Mouse (Mus musculus): ENCODE results near the gene Thap3. TPM values are rescaled to one million over a fixed set of nuclear protein-coding genes. Genes with fewer than 3 reads are reported as not detected.
A peak's percentile ranks its signal among the peaks of the same experiment; 100 is the strongest.

Gene Thap3
- polyA plus RNA-seq, 1 experiment from 2014 or later: 56.3 TPM

- H3K9ac ChIP-seq: peak overlapping the region; percentile 97
- H3K27ac ChIP-seq: peak overlapping the region; percentile 91
- ATAC-seq (ENCODE audit: insufficient number of reproducible peaks, insufficient read depth, low FRiP score, low TSS enrichment, low read depth): peak; percentile 45; the same call in 1 of the 2 replicates
- H3K4me1 ChIP-seq: peaks cover 23% of the 10 kb centered on the region
- H3K36me3 ChIP-seq: peaks cover 22% of the 10 kb centered on the region
- H3K27me3 ChIP-seq: no peaks in the 10 kb centered on the region
- H3K9me3 ChIP-seq: no peaks in the 10 kb centered on the region
- H3K4me2 ChIP-seq: peak overlapping the region; percentile 83
- peak overlapping the region; percentile 98 for H3K4me3 ChIP-seq
- WGBS: under 1% methylated on average over 87 of the region's 111 CpGs
Observed at GRCm38 (mm10) chr4:151995371-151996172, 6.8 kb upstream of the Thap3 start.

GRCm38 (mm10) chr4:151994228-151995171 lies 5.7 kb upstream of the Thap3 start:
- Histone ChIP-seq H3K36me3 (peaks cover 32% of the 10 kb centered on the region), H3K9me3 (no peaks in the 10 kb centered on the region), H3K9ac (peak overlapping the region; percentile 97), H3K4me2 (peak overlapping the region; percentile 83), H3K4me3 (peak overlapping the region; percentile 98), H3K27me3 (no peaks in the 10 kb centered on the region), H3K4me1 (peaks cover 29% of the 10 kb centered on the region), H3K27ac (peak overlapping the region; percentile 91)
- under 1% methylated on average over 57 of the region's 61 CpGs for WGBS
- no peak for ATAC-seq (ENCODE audit: insufficient number of reproducible peaks, insufficient read depth, low FRiP score, low TSS enrichment, low read depth)

- Histone ChIP-seq H3K27me3 (no peaks in the 10 kb centered on the region), H3K27ac (no peak overlapping the region), H3K4me2 (peak overlapping the region; percentile 83; the same call in 1 of the 2 replicates), H3K36me3 (peaks cover 35% of the 10 kb centered on the region), H3K4me1 (peaks cover 39% of the 10 kb centered on the region), H3K9me3 (no peaks in the 10 kb centered on the region), H3K4me3 (0 out of 2 replicates have a peak overlapping the region, but pooled peaks have one; percentile 98), H3K9ac (peak overlapping the region; percentile 28; the same call in 1 of the 2 replicates)
- 77% methylated on average over 6 of the region's 6 CpGs for WGBS
- no peak for ATAC-seq (ENCODE audit: insufficient number of reproducible peaks, insufficient read depth, low FRiP score, low TSS enrichment, low read depth)
Observed at GRCm38 (mm10) chr4:151993035-151993434, 4.2 kb upstream of the Thap3 start.

DNA sequence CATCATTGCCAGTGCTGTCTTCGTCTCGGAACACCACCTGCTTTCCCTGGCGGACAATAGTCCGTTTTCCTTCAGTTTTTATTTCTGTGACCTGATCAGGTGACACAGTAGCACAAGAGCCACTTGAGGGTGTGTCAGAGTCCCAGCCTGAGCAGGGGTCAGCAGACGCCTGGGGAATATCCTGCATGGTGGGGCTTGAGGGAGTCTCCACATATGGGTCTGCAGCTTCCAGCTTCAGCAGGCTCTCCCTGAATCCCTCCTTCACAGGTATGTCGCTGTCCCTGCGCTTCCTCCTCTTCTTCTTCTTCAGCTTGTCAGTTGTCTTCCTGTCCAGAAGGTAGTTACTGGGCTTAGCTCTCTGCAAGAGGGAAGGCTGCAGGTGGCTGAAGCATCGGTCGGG lies 3.3 kb upstream of the Thap3 start:
- H3K4me1 ChIP-seq: peaks cover 41% of the 10 kb centered on the region
- no peaks in the 10 kb centered on the region for H3K27me3 ChIP-seq
- no peak overlapping the region for H3K27ac ChIP-seq
- 89% methylated on average over 9 of the region's 9 CpGs for WGBS
- no peaks in the 10 kb centered on the region for H3K9me3 ChIP-seq
- peaks cover 35% of the 10 kb centered on the region for H3K36me3 ChIP-seq
- no peak overlapping the region for H3K4me3 ChIP-seq
- no peak for ATAC-seq (ENCODE audit: insufficient number of reproducible peaks, insufficient read depth, low FRiP score, low TSS enrichment, low read depth)
- H3K9ac ChIP-seq: no peak overlapping the region
- no peak overlapping the region for H3K4me2 ChIP-seq

DNA sequence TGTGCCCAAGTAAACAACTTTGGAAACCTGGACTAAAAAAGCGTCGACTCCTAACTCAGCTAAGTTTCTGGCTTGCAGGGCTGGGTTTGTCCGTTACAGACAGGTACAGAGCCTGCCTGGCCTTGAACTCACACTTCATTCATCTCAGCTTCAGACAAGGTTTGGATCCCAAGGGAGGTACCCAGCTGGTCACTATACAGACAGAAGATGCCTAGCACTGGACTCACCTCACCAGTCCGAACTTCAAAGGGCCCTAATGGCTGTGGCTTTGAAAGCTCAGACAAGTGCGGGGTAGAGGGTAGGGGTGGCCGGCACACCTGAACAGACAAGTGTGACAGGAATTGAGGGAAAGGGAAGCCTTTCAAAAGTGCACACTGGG lies 302 bp upstream of the Thap3 start:
- Histone ChIP-seq H3K9me3 (no peaks in the 10 kb centered on the region), H3K4me3 (peak overlapping the region; percentile 90), H3K9ac (peak overlapping the region; percentile 97), H3K36me3 (peaks cover 51% of the 10 kb centered on the region), H3K27me3 (no peaks in the 10 kb centered on the region), H3K4me2 (peak overlapping the region; percentile 82), H3K27ac (peak overlapping the region; percentile 92), H3K4me1 (peaks cover 56% of the 10 kb centered on the region)
- no peak for ATAC-seq (ENCODE audit: insufficient number of reproducible peaks, insufficient read depth, low FRiP score, low TSS enrichment, low read depth)
- 28% methylated on average over 6 of the region's 6 CpGs for WGBS

GRCm38 (mm10) chr4:151988014-151988341 lies 819 bp downstream of the Thap3 start:
- WGBS: 17% methylated on average over 10 of the region's 10 CpGs
- Histone ChIP-seq H3K9ac (peak overlapping the region; percentile 97), H3K9me3 (no peaks in the 10 kb centered on the region), H3K27me3 (no peaks in the 10 kb centered on the region), H3K36me3 (peaks cover 60% of the 10 kb centered on the region), H3K4me1 (peaks cover 55% of the 10 kb centered on the region), H3K4me2 (peak overlapping the region; percentile 82), H3K4me3 (peak overlapping the region; percentile 90), H3K27ac (peak overlapping the region; percentile 92)
- ATAC-seq (ENCODE audit: insufficient number of reproducible peaks, insufficient read depth, low FRiP score, low TSS enrichment, low read depth): no peak

DNA sequence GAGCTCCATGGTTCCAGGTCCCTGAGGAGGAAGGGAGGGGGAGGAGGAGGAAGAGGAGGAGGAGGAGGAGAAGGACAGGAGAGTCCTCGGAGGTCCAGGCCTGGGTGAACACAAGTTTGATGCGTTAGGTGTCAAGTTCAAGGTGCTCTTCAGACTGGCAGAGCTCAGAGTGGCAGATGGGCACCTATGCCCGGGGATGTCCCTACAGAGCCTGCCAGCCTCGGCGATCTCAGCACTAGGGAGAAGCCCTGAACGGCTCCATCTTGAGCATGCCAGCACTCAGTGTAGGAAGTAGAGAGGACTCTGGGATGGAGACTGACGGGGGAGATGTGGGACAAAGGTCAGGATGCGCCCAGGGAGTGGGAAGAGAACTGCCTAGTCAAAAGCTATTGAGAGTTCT lies 2.1 kb downstream of the Thap3 start:
- WGBS: 71% methylated on average over 8 of the region's 8 CpGs
- peaks cover 59% of the 10 kb centered on the region for H3K36me3 ChIP-seq
- no peak overlapping the region for H3K4me3 ChIP-seq
- H3K4me1 ChIP-seq: peaks cover 57% of the 10 kb centered on the region
- no peak for ATAC-seq (ENCODE audit: insufficient number of reproducible peaks, insufficient read depth, low FRiP score, low TSS enrichment, low read depth)
- H3K27me3 ChIP-seq: no peaks in the 10 kb centered on the region
- H3K9ac ChIP-seq: 0 out of 2 replicates have a peak overlapping the region, but pooled peaks have one; percentile 27
- no peaks in the 10 kb centered on the region for H3K9me3 ChIP-seq
- H3K27ac ChIP-seq: no peak overlapping the region
- H3K4me2 ChIP-seq: no peak overlapping the region

GRCm38 (mm10) chr4:151985886-151986285 lies 2.9 kb downstream of the Thap3 start:
- peaks cover 58% of the 10 kb centered on the region for H3K4me1 ChIP-seq
- no peak for ATAC-seq (ENCODE audit: insufficient number of reproducible peaks, insufficient read depth, low FRiP score, low TSS enrichment, low read depth)
- H3K9me3 ChIP-seq: no peaks in the 10 kb centered on the region
- H3K27me3 ChIP-seq: no peaks in the 10 kb centered on the region
- 40% methylated on average over 10 of the region's 10 CpGs for WGBS
- no peak overlapping the region for H3K27ac ChIP-seq
- H3K36me3 ChIP-seq: peaks cover 55% of the 10 kb centered on the region
- H3K4me2 ChIP-seq: no peak overlapping the region
- H3K9ac ChIP-seq: no peak overlapping the region
- H3K4me3 ChIP-seq: no peak overlapping the region

DNA sequence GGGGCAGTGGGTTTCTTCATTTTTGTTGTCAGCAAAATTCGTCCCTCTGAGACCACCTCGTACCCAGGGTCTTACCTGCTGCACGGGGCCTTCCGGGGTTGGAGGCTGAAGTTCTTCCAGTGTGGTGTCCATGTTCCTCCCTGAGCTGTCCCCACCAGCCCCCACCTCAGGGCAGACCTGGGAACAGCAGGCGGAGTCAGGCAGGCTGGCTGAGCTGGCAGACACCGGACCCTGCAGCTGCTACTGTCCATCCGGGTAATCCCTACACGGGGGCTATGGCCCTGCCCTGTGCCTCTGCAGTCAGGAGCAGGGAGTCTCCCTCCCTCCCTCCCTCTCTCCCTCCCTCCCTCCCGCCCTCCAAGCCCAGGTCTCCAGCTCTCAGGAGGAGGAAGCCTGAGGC lies 5.2 kb downstream of the Thap3 start:
- WGBS: 31% methylated on average over 8 of the region's 9 CpGs
- ATAC-seq (ENCODE audit: insufficient number of reproducible peaks, insufficient read depth, low FRiP score, low TSS enrichment, low read depth): no peak
- H3K27me3 ChIP-seq: no peaks in the 10 kb centered on the region
- H3K27ac ChIP-seq: 0 out of 2 replicates have a peak overlapping the region, but pooled peaks have one; percentile 2
- no peak overlapping the region for H3K9ac ChIP-seq
- H3K4me3 ChIP-seq: no peak overlapping the region
- H3K9me3 ChIP-seq: no peaks in the 10 kb centered on the region
- H3K4me1 ChIP-seq: peaks cover 45% of the 10 kb centered on the region
- peaks cover 60% of the 10 kb centered on the region for H3K36me3 ChIP-seq
- H3K4me2 ChIP-seq: no peak overlapping the region

- Histone ChIP-seq H3K4me1 (peaks cover 42% of the 10 kb centered on the region), H3K27ac (0 out of 2 replicates have a peak overlapping the region, but pooled peaks have one; percentile 2), H3K4me3 (no peak overlapping the region), H3K4me2 (no peak overlapping the region), H3K36me3 (peaks cover 64% of the 10 kb centered on the region), H3K27me3 (no peaks in the 10 kb centered on the region), H3K9ac (no peak overlapping the region), H3K9me3 (no peaks in the 10 kb centered on the region)
- 47% methylated on average over 17 of the region's 17 CpGs for WGBS
- no peak for ATAC-seq (ENCODE audit: insufficient number of reproducible peaks, insufficient read depth, low FRiP score, low TSS enrichment, low read depth)
Observed at GRCm38 (mm10) chr4:151983043-151983442, 5.8 kb downstream of the Thap3 start.

GRCm38 (mm10) chr4:151981363-151981762 lies 7.4 kb downstream of the Thap3 start:
- Histone ChIP-seq H3K9me3 (no peaks in the 10 kb centered on the region), H3K9ac (no peak overlapping the region), H3K27ac (no peak overlapping the region), H3K27me3 (no peaks in the 10 kb centered on the region), H3K36me3 (peaks cover 76% of the 10 kb centered on the region), H3K4me1 (peaks cover 25% of the 10 kb centered on the region), H3K4me3 (no peak overlapping the region), H3K4me2 (no peak overlapping the region)
- 14% methylated on average over 5 of the region's 5 CpGs for WGBS
- ATAC-seq (ENCODE audit: insufficient number of reproducible peaks, insufficient read depth, low FRiP score, low TSS enrichment, low read depth): peak; percentile 4; the same call in 1 of the 2 replicates

Measured in embryonic facial prominence, embryonic 13.5 days (tissue).